Mouse (Mus musculus): Measurements from ENCODE around the gene Ubfd1. TPM values are rescaled to one million over a fixed set of nuclear protein-coding genes. Genes with fewer than 3 reads are reported as not detected.

The Ubfd1 gene
- polyA plus RNA-seq (2012; rRNA removed) (11.3 and 11.7 TPM in 2 replicates), polyA plus RNA-seq (2014; fragmentation: Nextera tagmentation; extraction: Ambion mirVana) (16.9 and 20.5 TPM in 2 replicates)

DNA sequence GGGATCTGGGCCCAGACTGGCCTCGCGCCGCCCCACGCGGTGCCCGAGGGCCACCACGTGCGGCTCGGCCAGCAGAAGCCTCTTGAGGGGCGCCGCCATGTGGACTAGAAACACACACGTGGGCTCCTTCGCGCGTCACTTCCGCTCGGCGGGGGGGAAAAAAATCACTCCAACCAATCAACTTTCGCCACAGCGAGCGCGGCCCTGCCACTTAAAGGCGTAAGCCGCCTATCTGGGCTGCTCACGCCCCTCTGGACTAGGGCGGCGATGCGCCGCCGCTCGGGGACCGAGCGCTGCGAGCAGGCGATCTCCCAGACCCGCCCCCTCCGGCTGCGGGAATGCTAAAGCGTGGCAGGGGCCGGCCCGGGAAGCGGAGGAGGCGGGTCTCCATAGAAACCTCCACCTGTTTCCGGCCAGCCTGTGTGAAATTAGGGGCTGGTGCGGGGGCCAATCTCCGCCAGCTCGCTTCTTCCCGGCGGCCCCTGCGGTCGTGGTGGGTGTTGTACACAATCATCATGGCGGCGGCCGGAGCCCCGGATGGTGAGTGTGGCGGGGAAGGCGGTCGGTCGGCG is at the start of gene Ubfd1, which contains the start of gene Ears2:
Ubfd1 (plus strand) TSS at position 231 of the 572 bp plus-strand sequence.
Ears2 (minus strand) TSS at position 319 of the 572 bp plus-strand sequence.
- Histone ChIP-seq H3K9ac (replicated peaks) (peak within 1 kb of the TSS; percentile 84), H3K36me3 (replicated peaks; ENCODE audit: control insufficient read depth, insufficient read depth, low read depth) (peaks cover 13% of the 10 kb centered on the region), H3K4me1 (replicated peaks; ENCODE audit: control insufficient read depth in 2 of 2, insufficient read depth in 2 of 2, low read length in 1 of 2) (peaks cover 11 to 17% of the 10 kb centered on the region in 2 experiments), H3K27ac (peak within 1 kb of the TSS; percentile 32), H3K4me2 (ENCODE audit: low read depth) (peak within 1 kb of the TSS; percentile 90), H3K4me3 (ENCODE audit: insufficient read depth in 1 of 2, low read depth in 2 of 2, low read length in 2 of 2) (peak within 1 kb of the TSS; percentile 88 to 89), H3K27me3 (ENCODE audit: control insufficient read depth, insufficient read depth, low read length) (no peaks in the 10 kb centered on the region), H3K9me3 (ENCODE audit: control insufficient read depth, low read length) (no peaks in the 10 kb centered on the region)
- TF ChIP-seq CTCF (IDR thresholded peaks at IDR 0.05; ENCODE audit: low read depth) (0 out of 2 replicates have a peak, but pooled peaks have one; percentile 19), EP300 (IDR thresholded peaks at IDR 0.05; ENCODE audit: low read depth) (0 out of 2 replicates have a peak, but pooled peaks have one; percentile 9)
- under 1% methylated on average over 60 of the region's 60 CpGs for whole genome bisulfite sequencing (ENCODE audit: insufficient replicate concordance)
- ATAC-seq (ENCODE audit: insufficient read depth) (peak; percentile 97), DNase-seq (ENCODE audit: low read depth in 3 of 3, low spot score in 3 of 3) (peak; percentile 91 to 92 (median 91))

DNA sequence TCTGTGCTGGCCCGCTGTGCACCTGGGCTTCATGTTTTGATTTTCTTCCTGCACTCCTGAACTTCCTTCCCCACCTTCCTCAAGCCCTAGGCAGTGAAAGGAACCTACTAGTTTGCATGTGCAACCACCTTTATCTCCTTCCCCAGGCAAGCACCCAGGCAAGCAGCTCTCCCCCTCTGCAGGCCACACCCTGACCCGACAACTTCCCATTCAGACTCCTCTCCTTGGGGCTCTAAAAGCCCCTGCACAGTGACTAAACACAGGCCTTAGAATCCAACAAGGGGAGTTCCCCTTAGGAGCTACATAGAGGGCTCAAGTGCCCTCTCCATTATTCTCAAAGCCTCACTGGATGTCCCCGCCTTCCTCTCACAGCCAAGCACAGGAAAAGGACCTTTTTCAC is 48.7 kb upstream of the Ubfd1 start:
- ATAC-seq (ENCODE audit: insufficient read depth) (peak; percentile 73), DNase-seq (ENCODE audit: low read depth in 3 of 3, low spot score in 3 of 3) (peak; percentile 53 to 63 (median 61))
- WGBS (ENCODE audit: insufficient replicate concordance): 22% methylated on average over 3 of the region's 3 CpGs
- Histone ChIP-seq H3K9ac (replicated peaks) (peak overlapping the region; percentile 61), H3K27me3 (ENCODE audit: control insufficient read depth, insufficient read depth, low read length) (no peaks in the 10 kb centered on the region), H3K4me1 (replicated peaks; ENCODE audit: control insufficient read depth in 2 of 2, insufficient read depth in 2 of 2, low read length in 1 of 2) (peaks cover 44 to 55% of the 10 kb centered on the region in 2 experiments), H3K4me2 (ENCODE audit: low read depth) (peak overlapping the region; percentile 83), H3K9me3 (ENCODE audit: control insufficient read depth, low read length) (no peaks in the 10 kb centered on the region), H3K36me3 (replicated peaks; ENCODE audit: control insufficient read depth, insufficient read depth, low read depth) (no peaks in the 10 kb centered on the region), H3K27ac (peak overlapping the region; percentile 89), H3K4me3 (ENCODE audit: insufficient read depth in 1 of 2, low read depth in 2 of 2, low read length in 2 of 2) (peak overlapping the region; percentile 22 to 32; a peak in 3 of 4 replicates)
- TF ChIP-seq EP300 (IDR thresholded peaks at IDR 0.05; ENCODE audit: low read depth) (0 out of 2 replicates have a peak, but pooled peaks have one; percentile 8), CTCF (IDR thresholded peaks at IDR 0.05; ENCODE audit: low read depth) (peak; percentile 44)

DNA sequence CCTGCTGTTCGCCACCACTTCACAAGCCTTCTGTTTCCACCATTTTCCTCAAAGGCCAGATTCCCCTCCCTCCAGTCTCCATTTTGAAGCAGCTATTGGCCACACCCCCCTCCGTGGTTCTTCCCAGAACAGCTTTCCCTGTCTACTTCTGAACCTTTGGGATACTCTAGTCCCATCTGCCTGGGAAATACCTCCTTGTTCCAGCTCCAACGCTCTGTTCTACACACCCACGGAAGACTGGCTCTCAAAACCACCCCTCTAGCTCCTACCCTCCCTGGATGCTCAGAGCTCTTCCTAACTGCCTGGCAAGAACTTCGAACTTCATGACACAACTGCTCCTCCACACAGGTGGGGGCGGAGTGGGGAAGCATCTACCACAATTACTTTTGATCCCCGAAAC is 48.0 kb upstream of the Ubfd1 start:
- no peak for ATAC-seq (ENCODE audit: insufficient read depth)
- Histone ChIP-seq H3K9ac (replicated peaks) (no peak overlapping the region; the same call in 1 of the 2 replicates), H3K4me3 (ENCODE audit: insufficient read depth in 1 of 2, low read depth in 2 of 2, low read length in 2 of 2) (peak overlapping the region in 1 of 2 experiments; percentile 22; a peak in 2 of 4 replicates)

DNA sequence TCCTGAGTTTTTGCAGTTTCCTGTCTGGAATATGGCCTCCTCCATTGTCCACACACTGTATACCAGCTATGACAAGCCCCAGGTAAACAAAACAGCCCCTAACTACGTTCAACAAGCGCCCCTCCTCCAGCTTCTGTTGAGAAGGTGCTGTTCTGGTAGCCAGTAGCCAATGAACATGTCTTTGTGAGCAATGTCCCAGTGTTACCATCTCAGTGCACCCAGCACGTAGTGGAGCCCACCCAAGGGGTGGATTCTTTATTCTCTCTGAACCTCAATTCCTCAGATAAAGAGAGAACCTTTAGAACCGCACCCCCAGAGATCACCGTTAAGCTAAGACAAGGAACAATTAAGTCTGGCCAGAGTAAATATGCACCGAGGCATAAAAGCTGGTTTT is 46.7 kb upstream of the Ubfd1 start:
- 5% methylated on average over 6 of the region's 6 CpGs for WGBS (ENCODE audit: insufficient replicate concordance)
- DNase-seq (ENCODE audit: low read depth in 3 of 3, low spot score in 3 of 3): no peak
- H3K36me3 ChIP-seq (replicated peaks; ENCODE audit: control insufficient read depth, insufficient read depth, low read depth): no peaks in the 10 kb centered on the region
- H3K4me2 ChIP-seq (ENCODE audit: low read depth): peak overlapping the region; percentile 83
- peak; percentile 27; the same call in 1 of the 2 replicates for ATAC-seq (ENCODE audit: insufficient read depth)
- peaks cover 38 to 52% of the 10 kb centered on the region in 2 experiments for H3K4me1 ChIP-seq (replicated peaks; ENCODE audit: control insufficient read depth in 2 of 2, insufficient read depth in 2 of 2, low read length in 1 of 2)
- peak overlapping the region; percentile 67 to 71 for H3K4me3 ChIP-seq (ENCODE audit: insufficient read depth in 1 of 2, low read depth in 2 of 2, low read length in 2 of 2)
- peak overlapping the region; percentile 75 for H3K9ac ChIP-seq (replicated peaks)
- TF ChIP-seq CTCF (IDR thresholded peaks at IDR 0.05; ENCODE audit: low read depth) (no peak), EP300 (IDR thresholded peaks at IDR 0.05; ENCODE audit: low read depth) (no peak)
- no peaks in the 10 kb centered on the region for H3K9me3 ChIP-seq (ENCODE audit: control insufficient read depth, low read length)
- H3K27ac ChIP-seq: peak overlapping the region; percentile 49
- no peaks in the 10 kb centered on the region for H3K27me3 ChIP-seq (ENCODE audit: control insufficient read depth, insufficient read depth, low read length)

More for the DNA sequence above, 48.0 kb upstream of the Ubfd1 start:
- 70% methylated on average over 7 of the region's 7 CpGs for WGBS (ENCODE audit: insufficient replicate concordance)
- TF ChIP-seq EP300 (IDR thresholded peaks at IDR 0.05; ENCODE audit: low read depth): no peak
- no peak for TF ChIP-seq CTCF (IDR thresholded peaks at IDR 0.05; ENCODE audit: low read depth)
- no peaks in the 10 kb centered on the region for H3K36me3 ChIP-seq (replicated peaks; ENCODE audit: control insufficient read depth, insufficient read depth, low read depth)
- H3K27ac ChIP-seq: peak overlapping the region; percentile 89
- no peak for DNase-seq (ENCODE audit: low read depth in 3 of 3, low spot score in 3 of 3)
- H3K27me3 ChIP-seq (ENCODE audit: control insufficient read depth, insufficient read depth, low read length): no peaks in the 10 kb centered on the region
- no peaks in the 10 kb centered on the region for H3K9me3 ChIP-seq (ENCODE audit: control insufficient read depth, low read length)
- H3K4me2 ChIP-seq (ENCODE audit: low read depth): peak overlapping the region; percentile 83
- H3K4me1 ChIP-seq (replicated peaks; ENCODE audit: control insufficient read depth in 2 of 2, insufficient read depth in 2 of 2, low read length in 1 of 2): peaks cover 44 to 59% of the 10 kb centered on the region in 2 experiments
